Mouse (Mus musculus) heart, postnatal 4 days (tissue): ENCODE results near the gene Slc35b4. TPM values are rescaled to one million over a fixed set of nuclear protein-coding genes. Genes with fewer than 3 reads are reported as not detected.
A peak's percentile ranks its signal among the peaks of the same experiment; 100 is the strongest.

ENCODE experiments used
- DNase-seq: peaks from one replicate; pipeline ENCODE4 v3.0.0; 2021
- total RNA-seq, 2 experiments: library from RNA; stranded (reverse); gene quantifications; 2 replicates each; pipeline ENCODE4 v1.2.3; 2021

Slc35b4 gene
- total RNA-seq: 10 to 100 TPM; 15.2 to 16.3 TPM

- DNase-seq: peak; percentile 93
These were observed at the start of gene Slc35b4 for GRCm38 (mm10) chr6:34176864-34177247. Gene Slc35b4, minus strand, starts transcription at chr6:34177111.

- no peak for DNase-seq
These were observed 48.2 kb upstream of the Slc35b4 start for GRCm38 (mm10) chr6:34225004-34225599.

- no peak for DNase-seq
These were observed 39.8 kb upstream of the Slc35b4 start for GRCm38 (mm10) chr6:34216450-34217319.

- no peak for DNase-seq
These were observed 28.8 kb upstream of the Slc35b4 start for GRCm38 (mm10) chr6:34205754-34206153.

- peak; percentile 56 for DNase-seq
These were observed 28.2 kb upstream of the Slc35b4 start for GRCm38 (mm10) chr6:34204971-34205572.

GRCm38 (mm10) chr6:34203503-34203902 lies 26.6 kb upstream of the Slc35b4 start:
- DNase-seq: no peak

GRCm38 (mm10) chr6:34194981-34195380 lies 18.1 kb upstream of the Slc35b4 start:
- no peak for DNase-seq

GRCm38 (mm10) chr6:34193708-34194475 lies 17.0 kb upstream of the Slc35b4 start:
- DNase-seq: peak; percentile 73

GRCm38 (mm10) chr6:34191401-34191800 lies 14.5 kb upstream of the Slc35b4 start:
- no peak for DNase-seq

- no peak for DNase-seq
These were observed 12.6 kb upstream of the Slc35b4 start for GRCm38 (mm10) chr6:34189494-34189893.

GRCm38 (mm10) chr6:34187986-34188599 lies 11.2 kb upstream of the Slc35b4 start:
- no peak for DNase-seq

- no peak for DNase-seq
These were observed 10.5 kb upstream of the Slc35b4 start for GRCm38 (mm10) chr6:34187273-34187863.

- no peak for DNase-seq
These were observed 6.4 kb upstream of the Slc35b4 start for GRCm38 (mm10) chr6:34183326-34183725.

GRCm38 (mm10) chr6:34181961-34182360 lies 5.0 kb upstream of the Slc35b4 start:
- DNase-seq: no peak

GRCm38 (mm10) chr6:34179911-34180310 lies 3.0 kb upstream of the Slc35b4 start:
- DNase-seq: no peak

GRCm38 (mm10) chr6:34179007-34179406 lies 2.1 kb upstream of the Slc35b4 start:
- DNase-seq: no peak

GRCm38 (mm10) chr6:34176111-34176863 lies 624 bp downstream of the Slc35b4 start:
- DNase-seq: no peak

GRCm38 (mm10) chr6:34174715-34175114 lies 2.2 kb downstream of the Slc35b4 start:
- DNase-seq: no peak

- DNase-seq: no peak
These were observed 3.7 kb downstream of the Slc35b4 start for GRCm38 (mm10) chr6:34173251-34173650.

GRCm38 (mm10) chr6:34171748-34172457 lies 5.0 kb downstream of the Slc35b4 start:
- no peak for DNase-seq
